Mouse (Mus musculus): ENCODE results near the gene Faf2.

DNA sequence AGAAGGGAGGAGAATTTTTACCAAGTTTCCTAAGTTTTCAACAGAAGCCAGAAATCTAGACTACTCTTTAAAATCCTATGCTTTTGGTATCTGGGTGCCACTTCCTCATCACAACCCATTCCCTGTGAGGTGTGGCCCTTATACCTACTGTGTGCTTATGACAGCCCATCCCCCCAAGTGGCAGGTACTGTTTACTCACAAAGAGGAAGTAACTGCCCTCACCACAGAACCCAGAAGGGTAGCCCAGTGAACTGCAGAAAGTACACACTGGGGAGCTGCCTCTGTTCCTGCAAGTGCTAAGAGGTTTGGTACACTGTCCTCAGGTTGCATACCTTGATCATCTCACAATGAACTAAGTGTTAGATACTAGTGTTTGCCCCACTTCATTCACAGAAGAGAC lies 70.2 kb downstream of the Faf2 start:
- TF ChIP-seq CHD2 (IDR thresholded peaks at IDR 0.05; ENCODE audit: low read depth, low read length) (no peak), HCFC1 (IDR thresholded peaks at IDR 0.05; ENCODE audit: borderline replicate concordance, insufficient read depth, low read length) (no peak), ZNF384 (IDR thresholded peaks at IDR 0.05; ENCODE audit: low read depth, low read length) (no peak), ZC3H11A (IDR thresholded peaks at IDR 0.05; ENCODE audit: borderline replicate concordance, low read depth, low read length) (no peak), MAFK (IDR thresholded peaks at IDR 0.05; ENCODE audit: insufficient read depth, low read depth, low read length) (no peak)
